Mouse (Mus musculus) thymus, adult 2 months (tissue): ENCODE measurements around the gene Fhdc1.

Experiments used
- CTCF ChIP-seq: fragments of 200-500 bp; IDR thresholded peaks from 2 replicates; pipeline ENCODE4 v1.5.1; 2012; ENCODE audit warnings: mild to moderate bottlenecking, control low read depth, low read length, moderate library complexity, borderline replicate concordance; ENCODE audit not compliant: control insufficient read depth, poor library complexity, insufficient read depth; ENCODE audit errors: extremely low read depth
- POLR2A ChIP-seq: fragments of 200-500 bp; IDR thresholded peaks from 2 replicates; pipeline ENCODE4 v1.6.1; 2012; ENCODE audit warnings: mild to moderate bottlenecking, low read length, control low read depth, moderate library complexity; ENCODE audit not compliant: control insufficient read depth, poor library complexity, insufficient read depth; ENCODE audit errors: extremely low read depth

DNA sequence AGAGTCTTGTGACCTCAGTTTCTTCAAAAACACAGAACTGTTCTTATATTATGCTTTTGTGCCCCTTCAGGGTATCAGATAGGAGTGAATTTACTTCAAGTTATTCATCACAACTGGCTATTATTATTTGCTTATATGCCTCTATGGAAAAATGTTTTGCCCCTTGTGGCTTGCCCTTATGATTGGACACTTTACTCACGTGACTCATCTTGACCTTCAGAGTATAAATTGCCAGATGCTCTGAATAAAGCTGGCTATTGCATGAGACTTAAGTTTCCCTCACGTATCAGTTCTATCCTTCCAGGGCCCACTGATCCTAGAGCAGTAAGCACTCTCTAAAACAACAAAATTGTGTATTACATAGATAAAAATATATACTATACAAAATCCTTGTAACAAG lies 21.9 kb upstream of the Fhdc1 start:
- TF ChIP-seq CTCF (no peak), POLR2A (no peak)
